Mouse (Mus musculus) hindbrain, embryonic 16.5 days (tissue): ENCODE results near the gene Cd247. TPM values are rescaled to one million over a fixed set of nuclear protein-coding genes. Genes with fewer than 3 reads are reported as not detected.

Source experiments
- ATAC-seq: fragments of 200-750 bp; cut with Nextera tagmentation; 2 replicates; pipeline ENCODE4 v1.8.0; 2017; ENCODE audit warnings: moderate TSS enrichment, moderate library complexity
- H3K27ac ChIP-seq: fragments of 300-500 bp; sonication (generic); 2 replicates; pipeline ENCODE4 v1.5.1; 2014; ENCODE audit warnings: low read depth, mild to moderate bottlenecking, control low read depth, low read length, moderate library complexity
- H3K27me3 ChIP-seq: fragments of 300-500 bp; sonication (generic); replicated peaks from 2 replicates; pipeline ENCODE4 v1.6.1; 2014; ENCODE audit warnings: low read length; ENCODE audit not compliant: control insufficient read depth, insufficient read depth
- H3K36me3 ChIP-seq: fragments of 300-500 bp; sonication (generic); 2 replicates; pipeline ENCODE4 v1.6.1; 2014; ENCODE audit warnings: mild to moderate bottlenecking, low read length, moderate library complexity, mixed read lengths; ENCODE audit not compliant: control insufficient read depth, insufficient read depth
- H3K4me1 ChIP-seq: fragments of 300-500 bp; sonication (generic); 2 replicates; pipeline ENCODE4 v1.6.1; 2014; ENCODE audit warnings: low read depth, low read length; ENCODE audit not compliant: control insufficient read depth, insufficient read depth
- H3K4me2 ChIP-seq: fragments of 300-500 bp; sonication (generic); 2 replicates; pipeline ENCODE4 v1.6.1; 2014; ENCODE audit warnings: mild to moderate bottlenecking, low read length, control low read depth, moderate library complexity
- H3K4me3 ChIP-seq: fragments of 300-500 bp; sonication (generic); 2 replicates; pipeline ENCODE4 v1.5.1; 2014; ENCODE audit warnings: mild to moderate bottlenecking, low read length, control low read depth, moderate library complexity
- H3K9ac ChIP-seq: fragments of 300-500 bp; sonication (generic); 2 replicates; pipeline ENCODE4 v1.6.1; 2014; ENCODE audit warnings: low read depth, mild to moderate bottlenecking, control low read depth, low read length, moderate library complexity
- H3K9me3 ChIP-seq: fragments of 300-500 bp; sonication (generic); 2 replicates; pipeline ENCODE4 v1.6.1; 2014; ENCODE audit warnings: mild to moderate bottlenecking, low read length, moderate library complexity; ENCODE audit not compliant: control insufficient read depth
- WGBS: fragments of 180-500 bp; shearing (Covaris S2); extraction: QIAGEN DNeasy Blood & Tissue Kit; methylation state at CpG from one replicate; pipeline ENCODE4 v1.1.7; 2014; 5-methylcytosine and 5-hydroxymethylcytosine counted together
- polyA plus RNA-seq: library from polyadenylated mRNA; unstranded; fragments of >200 nt; fragmentation: Nextera tagmentation; extraction: Ambion mirVana; gene quantifications from 2 replicates; pipeline ENCODE4 v1.2.1, GENCODE M21; 2015

The Cd247 gene
- polyA plus RNA-seq, 1 experiment from 2014 or later = 0.46 TPM

GRCm38 (mm10) chr1:165811170-165811569, 22.7 kb downstream of the Cd247 start:
- no peak for ATAC-seq
- no peaks in the 10 kb centered on the region for H3K36me3 ChIP-seq
- H3K9me3 ChIP-seq = no peaks in the 10 kb centered on the region
- H3K4me3 ChIP-seq = no peak overlapping the region
- WGBS = 88% methylated on average over 5 of the region's 5 CpGs
- no peak overlapping the region for H3K9ac ChIP-seq
- H3K27ac ChIP-seq = no peak overlapping the region
- no peak overlapping the region for H3K4me2 ChIP-seq
- H3K27me3 ChIP-seq = peaks cover 4% of the 10 kb centered on the region
- peaks cover 11% of the 10 kb centered on the region for H3K4me1 ChIP-seq

DNA sequence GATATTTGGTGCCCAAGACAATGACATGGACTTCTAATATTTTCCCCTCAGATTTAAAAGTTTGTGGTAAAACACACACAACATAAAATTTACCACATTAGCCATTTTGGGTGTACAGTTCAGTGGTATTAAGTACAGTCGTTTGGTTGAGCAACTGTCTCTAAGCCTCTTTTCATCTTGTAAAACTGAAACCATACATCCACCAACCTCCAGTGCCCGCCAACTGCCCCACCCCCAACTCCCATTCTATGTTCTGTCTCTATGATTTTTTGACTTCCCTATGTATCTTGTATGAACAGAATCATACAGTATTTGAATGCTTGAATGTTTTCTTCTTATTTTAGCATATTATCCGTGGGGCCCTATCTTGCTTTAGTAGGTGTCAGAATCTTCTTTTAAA, 24.3 kb downstream of the Cd247 start:
- Histone ChIP-seq H3K9me3 (no peaks in the 10 kb centered on the region), H3K4me3 (no peak overlapping the region), H3K36me3 (no peaks in the 10 kb centered on the region), H3K4me1 (peaks cover 11% of the 10 kb centered on the region), H3K27ac (no peak overlapping the region), H3K4me2 (no peak overlapping the region), H3K27me3 (peaks cover 4% of the 10 kb centered on the region), H3K9ac (no peak overlapping the region)
- 87% methylated on average over 3 of the region's 3 CpGs for WGBS
- no peak for ATAC-seq

DNA sequence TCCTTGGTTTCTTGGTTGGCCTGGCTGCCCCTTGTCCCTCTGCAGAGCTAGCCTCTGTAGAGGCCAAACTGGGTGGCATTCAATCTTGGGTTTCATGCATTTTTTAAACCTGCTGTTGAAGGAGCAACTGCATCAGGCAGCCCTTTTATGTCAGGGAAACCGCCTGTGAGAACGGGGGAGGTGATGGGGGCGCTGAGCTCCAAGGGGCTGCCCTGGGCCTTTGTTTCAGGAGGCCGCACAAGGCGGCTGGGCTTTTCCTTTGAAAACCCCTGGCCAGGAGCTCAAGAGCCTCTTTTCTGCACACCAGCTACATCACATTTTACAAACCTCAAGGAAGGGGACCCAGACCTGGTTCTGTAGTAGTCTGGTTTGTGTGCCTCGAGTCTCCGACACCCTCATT, 25.6 kb downstream of the Cd247 start:
- peaks cover 16% of the 10 kb centered on the region for H3K4me1 ChIP-seq
- H3K9me3 ChIP-seq = no peaks in the 10 kb centered on the region
- H3K4me2 ChIP-seq = no peak overlapping the region; the same call in 1 of the 2 replicates
- H3K9ac ChIP-seq = peak overlapping the region; percentile 35
- peaks cover 4% of the 10 kb centered on the region for H3K27me3 ChIP-seq
- H3K4me3 ChIP-seq = no peak overlapping the region
- WGBS = 13% methylated on average over 7 of the region's 7 CpGs
- no peaks in the 10 kb centered on the region for H3K36me3 ChIP-seq
- H3K27ac ChIP-seq = no peak overlapping the region
- no peak for ATAC-seq

GRCm38 (mm10) chr1:165814521-165815278, 26.2 kb downstream of the Cd247 start:
- 12% methylated on average over 14 of the region's 14 CpGs for WGBS
- Histone ChIP-seq H3K9ac (0 out of 2 replicates have a peak overlapping the region, but pooled peaks have one; percentile 35), H3K36me3 (no peaks in the 10 kb centered on the region), H3K27me3 (peaks cover 4% of the 10 kb centered on the region), H3K4me3 (no peak overlapping the region), H3K9me3 (no peaks in the 10 kb centered on the region), H3K4me1 (peaks cover 16% of the 10 kb centered on the region), H3K27ac (no peak overlapping the region), H3K4me2 (peak overlapping the region; percentile 5; the same call in 1 of the 2 replicates)
- ATAC-seq = no peak

DNA sequence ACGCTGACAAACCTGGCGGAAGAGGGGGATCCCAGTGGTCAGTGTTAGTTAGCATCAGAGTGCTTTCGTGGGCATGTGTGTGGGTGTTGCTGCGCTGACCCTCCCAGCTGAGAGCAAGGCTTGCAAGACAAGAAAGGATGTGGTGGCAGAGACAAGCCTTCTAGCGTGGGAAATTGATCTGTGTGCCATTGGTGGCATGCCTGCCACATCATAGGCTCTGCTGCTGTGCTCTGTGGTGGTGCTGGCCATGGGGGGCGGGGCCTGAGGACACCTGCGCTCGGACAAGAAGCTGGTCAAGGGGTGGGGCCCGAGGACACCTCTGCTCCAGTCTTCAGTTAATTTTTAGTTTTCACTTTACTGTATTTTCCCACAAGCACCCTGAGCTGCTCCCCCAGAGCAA, 27.9 kb downstream of the Cd247 start:
- H3K9ac ChIP-seq = no peak overlapping the region
- 79% methylated on average over 9 of the region's 9 CpGs for WGBS
- no peak overlapping the region for H3K4me2 ChIP-seq
- H3K36me3 ChIP-seq = no peaks in the 10 kb centered on the region
- no peak for ATAC-seq
- H3K4me3 ChIP-seq = no peak overlapping the region
- H3K9me3 ChIP-seq = no peaks in the 10 kb centered on the region
- peaks cover 16% of the 10 kb centered on the region for H3K4me1 ChIP-seq
- H3K27me3 ChIP-seq = peaks cover 4% of the 10 kb centered on the region
- no peak overlapping the region for H3K27ac ChIP-seq

GRCm38 (mm10) chr1:165817264-165817663, 28.8 kb downstream of the Cd247 start:
- ATAC-seq = no peak
- WGBS = 55% methylated on average over 9 of the region's 9 CpGs
- no peak overlapping the region for H3K4me3 ChIP-seq

DNA sequence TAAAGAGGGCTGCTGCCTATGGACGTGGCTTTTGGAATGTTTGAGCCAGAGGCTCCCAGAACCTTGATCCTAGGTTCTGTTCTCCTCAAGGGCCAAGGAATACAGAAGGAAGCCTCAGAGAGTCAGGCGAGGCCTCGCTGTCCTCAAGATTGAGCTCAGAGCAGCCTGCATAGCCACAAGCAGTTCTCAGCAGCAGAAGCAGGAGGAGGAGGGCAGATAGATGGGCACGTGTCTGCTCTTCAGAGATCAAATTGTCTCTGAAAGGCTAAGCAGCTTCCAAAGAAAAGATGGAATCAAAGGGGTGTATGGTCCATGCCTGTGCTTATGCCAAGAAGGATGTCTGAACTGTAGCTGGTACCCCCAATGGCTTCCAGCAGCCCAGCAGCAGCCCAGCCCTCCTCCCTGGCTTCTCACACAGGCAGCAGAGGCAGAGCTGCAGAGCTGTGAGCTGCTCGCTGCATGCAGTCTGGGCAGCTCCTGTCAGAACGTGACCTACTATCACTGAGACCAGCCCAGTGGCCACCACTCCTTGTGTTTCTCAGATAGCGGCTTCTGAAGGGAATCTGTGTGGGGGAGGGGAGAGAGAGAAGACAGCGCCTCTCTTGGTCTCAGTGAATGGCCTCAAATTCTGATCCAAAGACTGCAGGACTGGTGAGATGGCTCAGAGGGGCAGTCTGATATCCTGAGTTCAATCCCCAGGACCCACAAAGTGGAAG, 29.8 kb downstream of the Cd247 start:
- ATAC-seq = peak; percentile 35; the same call in 1 of the 2 replicates
- Histone ChIP-seq H3K27ac (no peak overlapping the region), H3K9ac (0 out of 2 replicates have a peak overlapping the region, but pooled peaks have one; percentile 29), H3K4me3 (no peak overlapping the region), H3K27me3 (no peaks in the 10 kb centered on the region; the same call in 1 of the 2 replicates), H3K36me3 (no peaks in the 10 kb centered on the region), H3K9me3 (no peaks in the 10 kb centered on the region), H3K4me1 (peaks cover 16% of the 10 kb centered on the region), H3K4me2 (no peak overlapping the region)
- 34% methylated on average over 8 of the region's 8 CpGs for WGBS

More at GRCm38 (mm10) chr1:165817264-165817663, 28.8 kb downstream of the Cd247 start:
- H3K27me3 ChIP-seq = peaks cover 2% of the 10 kb centered on the region
- no peak overlapping the region for H3K9ac ChIP-seq
- peaks cover 16% of the 10 kb centered on the region for H3K4me1 ChIP-seq
- no peaks in the 10 kb centered on the region for H3K36me3 ChIP-seq
- H3K9me3 ChIP-seq = no peaks in the 10 kb centered on the region
- no peak overlapping the region for H3K4me2 ChIP-seq
- H3K27ac ChIP-seq = no peak overlapping the region

GRCm38 (mm10) chr1:165819147-165819546, 30.7 kb downstream of the Cd247 start:
- WGBS = 81% methylated on average over 4 of the region's 4 CpGs
- Histone ChIP-seq H3K27me3 (no peaks in the 10 kb centered on the region; the same call in none of the 2 replicates), H3K36me3 (no peaks in the 10 kb centered on the region), H3K9me3 (no peaks in the 10 kb centered on the region), H3K9ac (no peak overlapping the region), H3K4me3 (no peak overlapping the region), H3K4me1 (peaks cover 13% of the 10 kb centered on the region), H3K27ac (no peak overlapping the region), H3K4me2 (no peak overlapping the region)
- ATAC-seq = no peak

- WGBS = 83% methylated on average over 2 of the region's 2 CpGs
- no peak for ATAC-seq
These were observed 33.5 kb downstream of the Cd247 start for GRCm38 (mm10) chr1:165822031-165822430.

More at GRCm38 (mm10) chr1:165822031-165822430, 33.5 kb downstream of the Cd247 start:
- Histone ChIP-seq H3K9me3 (no peaks in the 10 kb centered on the region), H3K4me1 (peaks cover 5% of the 10 kb centered on the region; the same call in 1 of the 2 replicates), H3K27ac (no peak overlapping the region), H3K9ac (no peak overlapping the region), H3K4me3 (no peak overlapping the region), H3K27me3 (no peaks in the 10 kb centered on the region; the same call in none of the 2 replicates), H3K4me2 (no peak overlapping the region), H3K36me3 (no peaks in the 10 kb centered on the region)
